20 mouse cellular contexts compared by ENCODE assay signal in genomic region chr17:79598151-79598550, GRCm38 (mm10). TPM values are rescaled to one million over a fixed set of nuclear protein-coding genes. Genes with fewer than 3 reads are reported as not detected.
DNase-seq lines count a peak whose midpoint lies in the region; ATAC-seq and TF ChIP-seq lines count a peak whose summit lies in the region.
"Had no signal": no experiment of that assay in that cellular context is flagged by ENCODE, and none has a peak within 500 bp of the region (broad histone marks: within the 10 kb centered on the region; RNA-seq: fewer than 3 reads in every experiment).

No protein-coding gene starts in this region.

- H3K4me2 ChIP-seq in intestine, embryonic 16.5 days (ENCODE audit: low read depth, low read length) = no peak overlapping the region
- H3K4me2 ChIP-seq: embryonic facial prominence, embryonic 13.5 days; heart, embryonic 15.5 days; limb, embryonic 13.5 days; midbrain, embryonic 13.5 days had no signal

- peaks cover 23% of the 10 kb centered on the region for H3K4me1 ChIP-seq in liver, adult 2 months (ENCODE audit: control insufficient read depth, insufficient read depth, low read length)
- 0 out of 2 replicates have a peak, but pooled peaks cover 2% of the 10 kb centered on the region for H3K4me1 ChIP-seq in intestine, embryonic 16.5 days (ENCODE audit: control insufficient read depth, insufficient read depth, low read length)
- H3K4me1 ChIP-seq: embryonic facial prominence, embryonic 13.5 days; hindbrain, embryonic 10.5 days had no signal

- no peak overlapping the region for H3K9ac ChIP-seq in liver, adult 2 months (ENCODE audit: low read depth, low read length)
- no peak overlapping the region for H3K9ac ChIP-seq in intestine, embryonic 16.5 days (ENCODE audit: low read depth, low read length)
- H3K9ac ChIP-seq: embryonic facial prominence, embryonic 13.5 days; heart, embryonic 15.5 days; limb, embryonic 13.5 days; midbrain, embryonic 13.5 days had no signal

- H3K79me2 ChIP-seq in liver, adult 2 months (ENCODE audit: control insufficient read depth, insufficient read depth, low read length) = no peaks in the 10 kb centered on the region

- peak; percentile 42 for ATAC-seq in Patski
- ATAC-seq in intestine, embryonic 16.5 days = peak; percentile 83
- ATAC-seq in megakaryocyte progenitor cell, adult 5-6 weeks (replicated peaks; ENCODE audit: poor library complexity) = peak; percentile 55; the same call in 1 of the 2 replicates
- ATAC-seq: forebrain, embryonic 16.5 days; midbrain, embryonic 13.5 days had no signal

- peak overlapping the region; percentile 64 for H3K27ac ChIP-seq in liver, adult 2 months (replicated peaks; ENCODE audit: insufficient read depth, low read depth, low read length)
- H3K27ac ChIP-seq in intestine, embryonic 16.5 days (ENCODE audit: low read length) = no peak overlapping the region
- H3K27ac ChIP-seq: embryonic facial prominence, embryonic 13.5 days; heart, embryonic 15.5 days; hindbrain, embryonic 10.5 days; left cerebral cortex, adult 2 months; limb, embryonic 13.5 days; midbrain, embryonic 13.5 days had no signal

- in situ Hi-C loops in Patski (cut with MboI; ENCODE audit: low pct_unique_long_range_greater_than_20kb) = loop anchor here (5.0 kb wide), 1 partner anchor 234 kb away; no protein-coding TSS in a partner anchor

- peak; percentile 65 for DNase-seq in liver, adult 2 months (ENCODE audit: extremely low read depth, low read depth, low spot score)
- DNase-seq in liver (no peak), Patski (ENCODE audit: low read depth, low spot score) (no peak)
- DNase-seq in cerebellum, adult 18-20 months = no peak
- DNase-seq in heart, postnatal 36 days = no peak
- DNase-seq: adrenal gland, postnatal 10 days; cerebellum, adult 9-10 months; heart, adult 18-20 months; lung, postnatal 36 days; right cerebral cortex, postnatal 25 days; thymus, postnatal 4 days had no signal

- intact Hi-C loops in heart, postnatal 36 days (cut with DNase I) = no loop called here

- H3K27me3 ChIP-seq in liver, adult 2 months (ENCODE audit: control insufficient read depth, insufficient read depth, low read length) = no peaks in the 10 kb centered on the region
- no peaks in the 10 kb centered on the region for H3K27me3 ChIP-seq in Patski
- H3K27me3 ChIP-seq in intestine, embryonic 16.5 days (replicated peaks; ENCODE audit: control insufficient read depth, insufficient read depth, low read length) = no peaks in the 10 kb centered on the region
- H3K27me3 ChIP-seq: embryonic facial prominence, embryonic 13.5 days; heart, embryonic 15.5 days; limb, embryonic 13.5 days; midbrain, embryonic 13.5 days had no signal

- no peaks in the 10 kb centered on the region for H3K9me3 ChIP-seq in intestine, embryonic 16.5 days (ENCODE audit: control insufficient read depth, low read length)
- H3K9me3 ChIP-seq: embryonic facial prominence, embryonic 13.5 days; heart, embryonic 15.5 days; hindbrain, embryonic 10.5 days; limb, embryonic 13.5 days; midbrain, embryonic 13.5 days had no signal

- CTCF ChIA-PET in Patski (lab: Charles Lee) = interaction anchor here (0.6 to 1.8 kb wide), 3 partner anchors 11 to 63 kb away, joined by 3 to 5 read pairs (median 3); no protein-coding TSS in a partner anchor

- POLR2A ChIA-PET in Patski (lab: Charles Lee) = no interaction called here

- no peaks in the 10 kb centered on the region for H3K36me3 ChIP-seq in liver, adult 2 months (ENCODE audit: control insufficient read depth, insufficient read depth, low read length)
- H3K36me3 ChIP-seq in intestine, embryonic 16.5 days (ENCODE audit: control insufficient read depth, insufficient read depth, low read length) = no peaks in the 10 kb centered on the region
- H3K36me3 ChIP-seq: embryonic facial prominence, embryonic 13.5 days; heart, embryonic 15.5 days; hindbrain, embryonic 10.5 days; limb, embryonic 13.5 days; midbrain, embryonic 13.5 days had no signal

- 4% methylated on average over 2 of the region's 2 CpGs for WGBS in liver, adult 2 months
- WGBS in intestine, embryonic 16.5 days = 20% methylated on average over 2 of the region's 2 CpGs

- no peak for TF ChIP-seq POLR2A in liver, adult 2 months (IDR thresholded peaks at IDR 0.05; ENCODE audit: extremely low read depth, insufficient read depth, low read length)

- no peak for TF ChIP-seq CTCF in liver, adult 2 months (IDR thresholded peaks at IDR 0.05; ENCODE audit: low read depth, low read length)
- no peak for TF ChIP-seq CTCF in Patski (IDR thresholded peaks at IDR 0.05)

- H3K4me3 ChIP-seq in liver, adult 2 months (ENCODE audit: insufficient read depth, low read depth, low read length) = no peak overlapping the region
- no peak overlapping the region for H3K4me3 ChIP-seq in intestine, embryonic 16.5 days (ENCODE audit: low read length)
- H3K4me3 ChIP-seq: embryonic facial prominence, embryonic 13.5 days; heart, embryonic 15.5 days; hindbrain, embryonic 10.5 days; left cerebral cortex, adult 2 months; limb, embryonic 13.5 days; midbrain, embryonic 13.5 days had no signal

RNA-seq across cellular contexts. Expression of gene Rmdn2, which starts 13.5 kb away (rescaled TPM):
- total RNA-seq in liver, adult 2 months (2014; rRNA removed) = 45.8 and 82.7 TPM in 2 replicates
- 14.1 and 17.6 TPM in 2 replicates for polyA plus RNA-seq in liver, adult 2 months (2012; rRNA removed)
- 15.1 TPM for polyA plus RNA-seq in Patski (2021)
- 8.6 and 10.1 TPM in 2 replicates for polyA plus RNA-seq in intestine, embryonic 16.5 days (2015; fragmentation: Nextera tagmentation; extraction: Ambion mirVana)
- total RNA-seq in megakaryocyte progenitor cell, adult 5-6 weeks (2015) = 3.8 and 8.5 TPM in 2 replicates
- total RNA-seq in megakaryocyte progenitor cell, adult 5-6 weeks (2017) = 2.2 and 10.7 TPM in 2 replicates
- 10 to 100 TPM; 10.2 to 11.2 TPM for total RNA-seq in heart, postnatal 36 days (2021)
